Mouse (Mus musculus) spleen, adult 2 months (tissue): ENCODE data around the gene Grik4.

Source experiments
- CTCF ChIP-seq: fragments of 200-500 bp; IDR thresholded peaks from 2 replicates; pipeline ENCODE4 v1.5.1; 2011; ENCODE audit warnings: mild to moderate bottlenecking, inconsistent platforms; ENCODE audit not compliant: insufficient read depth, insufficient read length, insufficient replicate concordance; ENCODE audit errors: extremely low read depth
- POLR2A ChIP-seq: fragments of 200-500 bp; IDR thresholded peaks from 2 replicates; pipeline ENCODE4 v1.6.1; 2011; ENCODE audit warnings: low read depth, low read length, inconsistent platforms

- TF ChIP-seq CTCF (no peak), POLR2A (no peak)
Measured at GRCm38 (mm10) chr9:42661481-42661880, 282.8 kb downstream of the Grik4 start.
